Mouse (Mus musculus) granulocyte monocyte progenitor cell, adult 5-6 weeks (primary cell): ENCODE results near the gene Enox2. TPM values are rescaled to one million over a fixed set of nuclear protein-coding genes. Genes with fewer than 3 reads are reported as not detected.
A peak's percentile ranks its signal among the peaks of the same experiment; 100 is the strongest.
"Not testable (repeated sequence)": the region's sequence is repeated elsewhere in the genome, so short reads cannot be mapped to it uniquely, and the experiment has no call there.

Experiments
- ATAC-seq: replicated peaks from 2 replicates; pipeline ENCODE4 v1.8.0; 2016; ENCODE audit warnings: mild to moderate bottlenecking, moderate TSS enrichment, inconsistent platforms; ENCODE audit not compliant: poor library complexity, severe bottlenecking
- total RNA-seq, 2 experiments: library from RNA; stranded (forward) in 1 of 2; stranded (reverse) in 1 of 2; fragments of 200-712, 200-1000 nt in 1 of 2; fragments of >200 nt in 1 of 2; fragmentation: Nextera tagmentation in 1 of 2; gene quantifications; 2 replicates each; pipeline ENCODE4 v1.2.3; 2014 to 2017

Gene Enox2
- total RNA-seq (2014; fragmentation: Nextera tagmentation): 12.1 and 18.8 TPM in 2 replicates
- total RNA-seq (2017): 12.8 and 17.8 TPM in 2 replicates

- ATAC-seq: peak; percentile 100
These were observed at the start of gene Enox2 for GRCm38 (mm10) chrX:49287700-49288563. Gene Enox2, minus strand, starts transcription at chrX:49288259.

- ATAC-seq: no peak
These were observed 21.4 kb upstream of the Enox2 start for GRCm38 (mm10) chrX:49309496-49309895.

GRCm38 (mm10) chrX:49306659-49307058 lies 18.6 kb upstream of the Enox2 start:
- ATAC-seq: no peak; the same call in 1 of the 2 replicates

- ATAC-seq: peak; percentile 20; the same call in 1 of the 2 replicates
These were observed 8.0 kb downstream of the Enox2 start for GRCm38 (mm10) chrX:49279918-49280586.

GRCm38 (mm10) chrX:49273487-49274042 lies 14.5 kb downstream of the Enox2 start:
- ATAC-seq: no peak

- no peak for ATAC-seq
These were observed 37.2 kb downstream of the Enox2 start for GRCm38 (mm10) chrX:49250816-49251215.

GRCm38 (mm10) chrX:49225792-49226426 lies 62.1 kb downstream of the Enox2 start:
- no peak for ATAC-seq

GRCm38 (mm10) chrX:49216422-49216821 lies 71.6 kb downstream of the Enox2 start:
- ATAC-seq: no peak

GRCm38 (mm10) chrX:49196386-49196785 lies 91.7 kb downstream of the Enox2 start:
- ATAC-seq: peak; percentile 63; the same call in 1 of the 2 replicates

- no peak for ATAC-seq
These were observed 106.9 kb downstream of the Enox2 start for GRCm38 (mm10) chrX:49181136-49181535.

GRCm38 (mm10) chrX:49178670-49179069 lies 109.4 kb downstream of the Enox2 start:
- no peak for ATAC-seq

- no peak for ATAC-seq
These were observed 133.8 kb downstream of the Enox2 start for GRCm38 (mm10) chrX:49154280-49154679.

GRCm38 (mm10) chrX:49124774-49125429 lies 163.2 kb downstream of the Enox2 start:
- no peak for ATAC-seq

- peak; percentile 75 for ATAC-seq
These were observed 171.6 kb downstream of the Enox2 start for GRCm38 (mm10) chrX:49116465-49116864.

GRCm38 (mm10) chrX:49112412-49112811 lies 175.6 kb downstream of the Enox2 start:
- no peak for ATAC-seq

GRCm38 (mm10) chrX:49100542-49100941 lies 187.5 kb downstream of the Enox2 start:
- not testable (repeated sequence) for ATAC-seq

- ATAC-seq: no peak
These were observed 191.8 kb downstream of the Enox2 start for GRCm38 (mm10) chrX:49096249-49096648.

GRCm38 (mm10) chrX:49075055-49075454 lies 213.0 kb downstream of the Enox2 start:
- ATAC-seq: peak; percentile 75

- no peak for ATAC-seq
These were observed 214.5 kb downstream of the Enox2 start for GRCm38 (mm10) chrX:49073563-49073962.

- no peak for ATAC-seq
These were observed 242.9 kb downstream of the Enox2 start for GRCm38 (mm10) chrX:49045118-49045517.
